Mouse (Mus musculus) macrophage (primary cell): ENCODE data around the gene Nynrin. TPM values are rescaled to one million over a fixed set of nuclear protein-coding genes. Genes with fewer than 3 reads are reported as not detected.

Experiments used
- H3K27ac ChIP-seq: fragments of 350-480 bp; formaldehyde crosslinking; 2 replicates; pipeline ENCODE4 v1.9.0; 2021
- H3K36me3 ChIP-seq: fragments of 350-480 bp; formaldehyde crosslinking; 2 replicates; pipeline ENCODE4 v1.9.0; 2021; ENCODE audit errors: inconsistent target
- H3K4me3 ChIP-seq: fragments of 350-480 bp; formaldehyde crosslinking; 2 replicates; pipeline ENCODE4 v1.9.0; 2021; ENCODE audit errors: inconsistent target
- H3K79me2 ChIP-seq: fragments of 350-480 bp; formaldehyde crosslinking; 2 replicates; pipeline ENCODE4 v1.9.0; 2021; ENCODE audit errors: inconsistent target
- WGBS: methylation state at CpG from one replicate; pipeline ENCODE4 v1.1.7; 2026; ENCODE audit warnings: inconsistent platforms; ENCODE audit not compliant: missing documents; 5-methylcytosine and 5-hydroxymethylcytosine counted together
- polyA plus RNA-seq: library from polyadenylated mRNA; stranded (reverse); fragments of 250-400 nt; gene quantifications from 3 replicates; pipeline ENCODE4 v1.2.4, GENCODE M21; 2018; ENCODE audit warnings: inconsistent platforms

Gene Nynrin
- polyA plus RNA-seq, 1 experiment from 2014 or later = 0.69 TPM

- Histone ChIP-seq H3K4me3 (no peak overlapping the region), H3K79me2 (no peaks in the 10 kb centered on the region), H3K27ac (no peak overlapping the region), H3K36me3 (no peaks in the 10 kb centered on the region)
- 90% methylated on average over 3 of the region's 3 CpGs for WGBS
Observed at GRCm38 (mm10) chr14:55828716-55829263, 25.0 kb upstream of the Nynrin start.

GRCm38 (mm10) chr14:55829854-55830253, 24.0 kb upstream of the Nynrin start:
- WGBS = 96% methylated on average over 15 of the region's 16 CpGs
- H3K4me3 ChIP-seq = no peak overlapping the region
- no peaks in the 10 kb centered on the region for H3K79me2 ChIP-seq
- H3K27ac ChIP-seq = no peak overlapping the region
- no peaks in the 10 kb centered on the region for H3K36me3 ChIP-seq

GRCm38 (mm10) chr14:55830331-55830730, 23.5 kb upstream of the Nynrin start:
- WGBS = 69% methylated on average over 4 of the region's 4 CpGs
- H3K36me3 ChIP-seq = no peaks in the 10 kb centered on the region

GRCm38 (mm10) chr14:55833126-55833525, 20.7 kb upstream of the Nynrin start:
- Histone ChIP-seq H3K4me3 (no peak overlapping the region), H3K79me2 (no peaks in the 10 kb centered on the region), H3K27ac (no peak overlapping the region), H3K36me3 (no peaks in the 10 kb centered on the region)
- WGBS = 91% methylated on average over 4 of the region's 4 CpGs

More at GRCm38 (mm10) chr14:55830331-55830730, 23.5 kb upstream of the Nynrin start:
- H3K27ac ChIP-seq = no peak overlapping the region
- no peak overlapping the region for H3K4me3 ChIP-seq
- H3K79me2 ChIP-seq = no peaks in the 10 kb centered on the region

- Histone ChIP-seq H3K79me2 (no peaks in the 10 kb centered on the region), H3K27ac (no peak overlapping the region), H3K4me3 (no peak overlapping the region), H3K36me3 (no peaks in the 10 kb centered on the region)
- WGBS = 98% methylated on average over 5 of the region's 5 CpGs
Observed at GRCm38 (mm10) chr14:55834808-55835533, 18.8 kb upstream of the Nynrin start.

- Histone ChIP-seq H3K79me2 (no peaks in the 10 kb centered on the region), H3K4me3 (no peak overlapping the region), H3K36me3 (no peaks in the 10 kb centered on the region), H3K27ac (no peak overlapping the region)
- WGBS = 73% methylated on average over 4 of the region's 5 CpGs
Observed at GRCm38 (mm10) chr14:55838312-55838711, 15.5 kb upstream of the Nynrin start.

- H3K36me3 ChIP-seq = no peaks in the 10 kb centered on the region
- no peak overlapping the region for H3K27ac ChIP-seq
- 67% methylated on average over 4 of the region's 4 CpGs for WGBS
- no peaks in the 10 kb centered on the region for H3K79me2 ChIP-seq
- no peak overlapping the region for H3K4me3 ChIP-seq
Observed at GRCm38 (mm10) chr14:55838740-55839139, 15.1 kb upstream of the Nynrin start.

GRCm38 (mm10) chr14:55840853-55841366, 12.9 kb upstream of the Nynrin start:
- H3K27ac ChIP-seq = no peak overlapping the region
- 76% methylated on average over 4 of the region's 4 CpGs for WGBS
- H3K36me3 ChIP-seq = no peaks in the 10 kb centered on the region
- H3K79me2 ChIP-seq = no peaks in the 10 kb centered on the region
- no peak overlapping the region for H3K4me3 ChIP-seq

GRCm38 (mm10) chr14:55842794-55843193, 11.0 kb upstream of the Nynrin start:
- H3K27ac ChIP-seq = no peak overlapping the region
- H3K79me2 ChIP-seq = no peaks in the 10 kb centered on the region
- WGBS = 78% methylated on average over 4 of the region's 4 CpGs
- no peak overlapping the region for H3K4me3 ChIP-seq
- H3K36me3 ChIP-seq = no peaks in the 10 kb centered on the region

GRCm38 (mm10) chr14:55845506-55846294, 8.1 kb upstream of the Nynrin start:
- H3K27ac ChIP-seq = no peak overlapping the region

GRCm38 (mm10) chr14:55850885-55851284, 2.9 kb upstream of the Nynrin start:
- H3K4me3 ChIP-seq = no peak overlapping the region
- H3K79me2 ChIP-seq = no peaks in the 10 kb centered on the region
- H3K27ac ChIP-seq = no peak overlapping the region
- H3K36me3 ChIP-seq = no peaks in the 10 kb centered on the region
- 91% methylated on average over 6 of the region's 6 CpGs for WGBS

More at GRCm38 (mm10) chr14:55845506-55846294, 8.1 kb upstream of the Nynrin start:
- Histone ChIP-seq H3K79me2 (no peaks in the 10 kb centered on the region), H3K4me3 (no peak overlapping the region), H3K36me3 (no peaks in the 10 kb centered on the region)
- WGBS = 90% methylated on average over 9 of the region's 9 CpGs

- Histone ChIP-seq H3K4me3 (no peak overlapping the region), H3K36me3 (no peaks in the 10 kb centered on the region), H3K27ac (no peak overlapping the region), H3K79me2 (no peaks in the 10 kb centered on the region)
- 52% methylated on average over 11 of the region's 11 CpGs for WGBS
Observed at GRCm38 (mm10) chr14:55852646-55853551, 911 bp upstream of the Nynrin start.

- WGBS = 20% methylated on average over 9 of the region's 9 CpGs
- H3K4me3 ChIP-seq = peak overlapping the region; percentile 25
Observed at GRCm38 (mm10) chr14:55854406-55855100, 743 bp downstream of the Nynrin start.

More at GRCm38 (mm10) chr14:55854406-55855100, 743 bp downstream of the Nynrin start:
- Histone ChIP-seq H3K36me3 (no peaks in the 10 kb centered on the region), H3K79me2 (no peaks in the 10 kb centered on the region), H3K27ac (no peak overlapping the region)
